Mouse (Mus musculus): ENCODE data around the gene Zfp954.
A peak's percentile ranks its signal among the peaks of the same experiment; 100 is the strongest.
"Not testable (repeated sequence)": the region's sequence is repeated elsewhere in the genome, so short reads cannot be mapped to it uniquely, and the experiment has no call there.

Gene Zfp954

GRCm38 (mm10) chr7:7120921-7121601 is at the start of gene Zfp954:
Zfp954 (minus strand) TSS chr7:7121488.
- DNase-seq = peak; percentile 82 to 83

GRCm38 (mm10) chr7:7145991-7146608 is 24.8 kb upstream of the Zfp954 start:
- DNase-seq = no peak

DNA sequence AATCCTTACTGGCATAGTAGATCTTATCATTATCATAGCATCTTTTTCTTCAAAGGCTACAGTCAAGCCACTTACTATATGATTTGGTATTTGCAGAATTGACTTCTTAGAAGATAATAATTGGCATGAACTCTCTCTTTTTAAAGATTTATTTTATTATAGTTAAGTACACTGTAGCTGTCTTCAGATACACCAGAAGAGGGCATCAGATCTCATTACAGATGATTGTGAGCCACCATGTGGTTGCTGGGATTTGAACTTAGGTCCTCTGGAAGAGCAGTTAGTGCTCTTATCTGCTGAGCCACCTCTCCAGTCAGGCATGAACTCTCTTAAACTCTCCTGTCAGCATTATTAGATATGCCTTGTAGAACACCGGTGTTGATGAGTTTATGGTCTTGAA is 22.9 kb upstream of the Zfp954 start:
- DNase-seq = no peak

DNA sequence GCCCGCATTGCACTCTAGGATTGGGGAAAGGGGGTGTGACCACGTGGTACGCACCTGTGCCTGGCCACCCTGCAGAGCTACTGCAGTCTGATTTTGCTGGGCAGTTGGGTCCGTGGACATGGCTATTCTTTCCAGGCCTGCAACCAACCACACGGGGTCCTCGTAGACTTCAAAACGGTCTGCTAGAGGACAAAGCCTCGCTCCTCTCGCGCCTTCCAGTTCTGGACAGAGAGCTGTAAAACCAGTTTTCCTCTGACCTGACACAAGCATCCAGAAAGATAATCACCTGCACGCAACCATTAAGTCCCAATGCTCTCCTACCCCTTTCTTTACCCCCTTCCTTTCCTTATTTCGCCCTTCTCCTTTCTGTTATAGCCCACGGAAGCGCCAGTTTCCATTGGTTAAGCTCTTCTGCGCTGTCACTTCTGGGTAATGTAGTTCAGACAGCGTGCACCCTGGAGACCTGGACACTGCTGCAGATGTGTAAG is 15.1 kb upstream of the Zfp954 start, which contains the start of gene Zfp773:
TSS of gene Zfp773 (minus strand) at position 377 of the 488 bp plus-strand sequence.
- peak; percentile 32 to 37 for DNase-seq

DNA sequence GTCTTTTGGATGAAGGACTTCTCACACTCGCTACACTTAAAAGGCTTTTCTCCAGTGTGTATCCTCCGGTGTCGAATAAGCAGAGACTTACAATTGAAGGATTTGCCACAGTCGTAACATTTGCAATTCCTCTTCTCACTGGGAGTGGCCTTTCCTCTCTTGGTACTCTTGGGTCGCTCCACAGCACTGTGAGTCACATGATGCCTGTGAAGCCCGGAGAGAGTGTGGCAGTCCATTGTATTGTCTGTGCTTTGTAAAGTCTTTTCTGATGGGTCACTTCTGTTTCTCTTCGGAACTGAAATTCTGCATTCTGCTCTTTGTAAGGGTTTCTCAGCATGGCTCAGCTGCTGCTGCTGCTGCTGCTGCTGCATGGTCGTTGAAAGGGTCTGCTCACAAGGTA is 11.5 kb upstream of the Zfp954 start:
- no peak for DNase-seq

DNA sequence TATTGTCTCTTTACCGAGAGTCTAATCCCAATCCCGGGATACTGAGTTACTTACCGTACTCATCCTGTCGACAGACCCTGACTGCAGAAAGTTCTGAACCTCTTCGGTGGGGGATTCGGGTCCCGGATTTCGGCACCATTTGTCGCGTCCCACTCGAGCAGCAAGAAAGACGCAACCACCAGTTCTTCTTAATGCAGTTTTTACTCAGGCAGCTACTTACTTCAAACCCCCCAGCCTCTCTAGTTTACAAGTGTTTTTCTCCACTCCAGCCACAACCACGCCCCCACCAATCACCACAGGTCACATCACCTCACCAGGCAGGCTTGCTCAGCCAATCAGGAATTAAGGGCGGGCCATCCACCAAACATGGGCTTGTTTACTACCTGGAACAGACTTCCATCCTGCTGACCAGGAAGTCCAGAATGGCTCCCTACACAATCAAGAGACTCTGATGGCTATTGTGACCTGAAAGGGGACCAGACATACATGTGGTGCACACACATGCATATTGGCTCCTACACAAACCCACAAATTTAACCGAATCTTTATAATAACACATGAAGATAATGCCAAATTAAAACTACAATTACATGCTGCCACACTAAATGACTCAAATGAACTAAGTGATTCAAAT is 9.3 kb upstream of the Zfp954 start:
- DNase-seq = not testable (repeated sequence)

- DNase-seq = no peak
Observed at GRCm38 (mm10) chr7:7121602-7121980, 303 bp upstream of the Zfp954 start.

DNA sequence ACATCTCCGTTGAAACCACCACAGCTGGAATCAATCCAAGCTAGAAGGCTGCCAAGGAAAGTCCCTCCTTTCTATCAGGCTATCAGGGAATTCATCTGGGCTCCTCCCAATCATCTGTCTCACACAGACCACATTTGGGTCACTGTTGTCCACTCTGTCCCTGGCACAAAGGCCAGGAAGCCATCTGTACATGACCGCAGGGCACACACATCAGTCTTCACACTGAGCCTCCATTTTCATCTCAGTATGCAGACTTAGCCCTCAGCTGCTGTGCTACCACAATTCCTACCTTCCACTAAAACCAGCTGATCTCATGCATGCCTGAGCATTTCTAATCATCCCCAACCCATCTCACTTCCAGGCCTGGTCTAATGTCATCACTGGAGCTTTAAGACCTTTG is 2.8 kb downstream of the Zfp954 start:
- no peak for DNase-seq

DNA sequence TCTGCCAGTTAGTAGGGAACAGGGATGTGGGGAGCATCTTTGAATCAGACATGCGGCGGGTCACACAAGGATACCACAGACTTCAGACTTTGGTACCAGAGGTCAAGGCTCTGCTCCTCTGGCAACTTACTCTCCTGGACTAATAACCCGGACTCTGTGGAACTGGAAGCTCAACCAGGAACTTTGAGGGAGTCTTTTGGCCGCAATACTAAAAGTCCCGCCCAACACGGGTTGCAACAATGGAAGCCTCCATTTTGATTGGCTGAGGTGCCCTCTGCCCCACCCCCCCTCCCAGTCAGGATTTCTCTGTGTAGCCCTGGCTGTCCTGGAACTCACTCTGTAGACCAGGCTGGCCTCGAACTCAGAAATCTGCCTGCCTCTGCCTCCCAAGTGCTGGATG is 12.8 kb downstream of the Zfp954 start:
- DNase-seq = no peak
